Mouse (Mus musculus) erythroblast, embryonic 14.5 days (primary cell): ENCODE data around the gene Gtf2h4. TPM values are rescaled to one million over a fixed set of nuclear protein-coding genes. Genes with fewer than 3 reads are reported as not detected.

ENCODE experiments used
- H3K27me3 ChIP-seq: 2 replicates; pipeline ENCODE4 v1.6.1; 2012; ENCODE audit warnings: inconsistent platforms; ENCODE audit not compliant: control insufficient read depth
- H3K36me3 ChIP-seq: 2 replicates; pipeline ENCODE4 v1.6.1; 2012; ENCODE audit warnings: mild to moderate bottlenecking, inconsistent platforms; ENCODE audit not compliant: control insufficient read depth
- H3K4me1 ChIP-seq: 2 replicates; pipeline ENCODE4 v1.6.1; 2012; ENCODE audit warnings: inconsistent platforms; ENCODE audit not compliant: control insufficient read depth
- H3K4me3 ChIP-seq: replicated peaks from 2 replicates; pipeline ENCODE3; 2012; ENCODE audit warnings: moderate library complexity, mild to moderate bottlenecking, inconsistent platforms
- H3K9me3 ChIP-seq: 2 replicates; pipeline ENCODE4 v1.6.1; 2012; ENCODE audit warnings: low read length, inconsistent platforms, mixed read lengths; ENCODE audit not compliant: control insufficient read depth
- GATA1 ChIP-seq: IDR thresholded peaks from 2 replicates; pipeline ENCODE4 v1.6.1; 2012; ENCODE audit warnings: low read length, inconsistent platforms, mixed read lengths
- TAL1 ChIP-seq: IDR thresholded peaks from 3 replicates; pipeline ENCODE4 v1.6.1; 2012; ENCODE audit warnings: low read length, inconsistent platforms, mixed read lengths
- polyA plus RNA-seq: library from polyadenylated mRNA; stranded (reverse); fragments of >175 nt; gene quantifications from 2 replicates; pipeline ENCODE4 v1.2.3, GENCODE M21; 2012

The Gtf2h4 gene
- 1.1 and 1.3 TPM in 2 replicates for polyA plus RNA-seq

DNA sequence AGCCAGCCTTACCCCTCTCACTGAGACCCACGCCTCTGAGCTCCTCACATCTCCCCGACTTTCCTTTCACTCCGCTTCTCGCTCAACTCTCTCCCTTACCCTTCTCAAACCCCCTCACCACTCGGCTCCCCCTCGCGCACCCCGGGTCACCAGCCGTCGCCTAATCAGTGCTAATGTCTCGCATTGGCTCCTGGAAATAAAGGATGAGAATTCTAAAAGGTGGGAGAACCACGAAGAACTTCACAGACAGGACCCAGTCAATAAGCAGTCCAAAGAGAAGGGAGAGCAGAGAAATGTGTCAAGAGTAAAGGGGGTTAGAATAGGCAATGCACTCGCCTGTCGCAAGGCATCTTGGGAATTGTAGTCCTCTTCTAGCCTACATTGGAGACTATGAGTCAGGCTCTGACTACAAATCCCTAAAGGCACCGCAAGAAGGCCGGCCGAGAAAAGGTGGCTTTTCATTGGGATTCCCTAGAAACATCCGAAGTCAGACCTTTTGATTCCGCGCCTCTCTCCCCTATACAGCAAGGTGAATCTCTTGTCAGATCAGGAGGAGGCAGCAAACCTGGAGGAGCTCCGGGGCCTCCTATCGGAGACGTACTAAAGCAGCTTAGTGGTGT lies at the start of gene Gtf2h4:
Gene Gtf2h4 (minus strand): TSS at position 324 of the 620 bp plus-strand sequence.
- Histone ChIP-seq H3K4me1 (peaks cover 15% of the 10 kb centered on the region), H3K27me3 (no peaks in the 10 kb centered on the region), H3K36me3 (peaks cover 23% of the 10 kb centered on the region), H3K4me3 (peak within 1 kb of the TSS; percentile 65), H3K9me3 (no peaks in the 10 kb centered on the region)
- no peak for TF ChIP-seq TAL1
- TF ChIP-seq GATA1: no peak

- no peak overlapping the region for H3K4me3 ChIP-seq
- H3K36me3 ChIP-seq: no peaks in the 10 kb centered on the region
- peaks cover 36% of the 10 kb centered on the region for H3K27me3 ChIP-seq
- H3K4me1 ChIP-seq: peaks cover 5% of the 10 kb centered on the region
- TF ChIP-seq TAL1 (no peak), GATA1 (no peak)
- peaks cover 4% of the 10 kb centered on the region; the same call in 1 of the 2 replicates for H3K9me3 ChIP-seq
Observed at GRCm38 (mm10) chr17:35721676-35722075, 48.1 kb upstream of the Gtf2h4 start.

- H3K36me3 ChIP-seq: no peaks in the 10 kb centered on the region
- H3K4me1 ChIP-seq: no peaks in the 10 kb centered on the region; the same call in 1 of the 2 replicates
- peaks cover 34% of the 10 kb centered on the region for H3K27me3 ChIP-seq
- no peak overlapping the region for H3K4me3 ChIP-seq
- TF ChIP-seq GATA1: no peak
- TF ChIP-seq TAL1: no peak
- peaks cover 4% of the 10 kb centered on the region; the same call in 1 of the 2 replicates for H3K9me3 ChIP-seq
Observed at GRCm38 (mm10) chr17:35720340-35720727, 46.8 kb upstream of the Gtf2h4 start.

GRCm38 (mm10) chr17:35719616-35720339 lies 46.2 kb upstream of the Gtf2h4 start:
- peaks cover 4% of the 10 kb centered on the region; the same call in 1 of the 2 replicates for H3K9me3 ChIP-seq
- H3K27me3 ChIP-seq: peaks cover 28% of the 10 kb centered on the region
- TF ChIP-seq GATA1 (no peak), TAL1 (no peak)

GRCm38 (mm10) chr17:35717080-35717479 lies 43.5 kb upstream of the Gtf2h4 start:
- no peaks in the 10 kb centered on the region for H3K9me3 ChIP-seq
- H3K36me3 ChIP-seq: no peaks in the 10 kb centered on the region
- TF ChIP-seq GATA1 (no peak), TAL1 (no peak)
- H3K4me3 ChIP-seq: no peak overlapping the region
- peaks cover 12% of the 10 kb centered on the region for H3K27me3 ChIP-seq
- no peaks in the 10 kb centered on the region for H3K4me1 ChIP-seq

More at GRCm38 (mm10) chr17:35719616-35720339, 46.2 kb upstream of the Gtf2h4 start:
- H3K4me3 ChIP-seq: no peak overlapping the region
- no peaks in the 10 kb centered on the region for H3K4me1 ChIP-seq
- H3K36me3 ChIP-seq: no peaks in the 10 kb centered on the region

DNA sequence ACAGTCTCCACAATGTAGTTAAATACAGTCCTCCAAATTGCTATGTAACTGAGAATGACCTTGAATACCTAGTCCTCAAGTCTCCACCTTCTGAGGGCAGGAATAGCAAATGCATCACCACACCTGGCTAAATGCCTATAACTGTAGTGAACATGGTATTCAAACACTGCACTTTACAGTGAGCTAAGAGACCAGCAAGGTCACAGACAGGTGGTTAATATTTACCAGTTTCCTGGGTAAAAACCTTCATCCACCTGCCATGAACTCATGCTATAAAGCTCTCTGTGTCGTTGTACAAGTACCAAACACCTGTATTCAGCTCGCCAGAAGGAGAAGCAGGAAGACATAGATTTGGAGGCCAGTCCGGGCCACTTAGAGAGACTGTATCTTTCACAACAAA lies 42.6 kb upstream of the Gtf2h4 start:
- H3K36me3 ChIP-seq: no peaks in the 10 kb centered on the region

DNA sequence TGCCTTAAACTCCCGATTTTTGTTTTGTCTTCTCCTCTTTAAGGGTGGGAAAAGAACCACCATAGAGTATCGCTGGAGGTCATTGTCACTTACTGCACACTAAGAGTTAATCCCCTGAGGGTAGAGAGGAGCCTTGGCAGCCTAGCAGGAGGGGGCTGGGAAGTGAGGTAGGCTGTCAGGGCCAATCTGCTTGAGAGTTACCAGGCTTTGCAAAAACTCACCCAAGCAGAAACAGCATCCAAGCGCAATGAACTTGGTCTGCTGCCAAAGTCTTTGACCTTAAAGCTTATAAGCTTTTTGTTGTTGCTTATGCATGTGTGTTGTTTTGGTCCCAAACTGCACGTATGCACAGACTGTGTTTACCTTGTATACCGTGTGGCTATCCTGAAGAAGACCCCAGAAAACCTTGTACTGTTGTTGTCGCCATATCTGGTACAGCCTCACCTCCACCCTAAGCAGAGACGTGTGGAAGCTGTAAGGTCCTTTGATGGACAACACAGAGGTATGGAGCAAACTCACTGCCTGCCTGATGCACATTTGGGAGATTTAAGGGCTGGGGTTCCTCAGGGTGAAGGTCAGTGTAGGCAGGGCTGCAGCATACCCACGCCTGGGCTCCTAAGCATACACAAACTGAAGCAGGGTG lies 37.3 kb upstream of the Gtf2h4 start:
- TF ChIP-seq TAL1 (no peak), GATA1 (no peak)
- Histone ChIP-seq H3K27me3 (peaks cover 7% of the 10 kb centered on the region), H3K36me3 (no peaks in the 10 kb centered on the region), H3K4me1 (no peaks in the 10 kb centered on the region), H3K9me3 (no peaks in the 10 kb centered on the region), H3K4me3 (no peak overlapping the region)

More for the DNA sequence above, 42.6 kb upstream of the Gtf2h4 start:
- H3K9me3 ChIP-seq: no peaks in the 10 kb centered on the region
- H3K4me1 ChIP-seq: no peaks in the 10 kb centered on the region
- peaks cover 9% of the 10 kb centered on the region for H3K27me3 ChIP-seq
- no peak for TF ChIP-seq TAL1
- no peak for TF ChIP-seq GATA1
- H3K4me3 ChIP-seq: no peak overlapping the region

DNA sequence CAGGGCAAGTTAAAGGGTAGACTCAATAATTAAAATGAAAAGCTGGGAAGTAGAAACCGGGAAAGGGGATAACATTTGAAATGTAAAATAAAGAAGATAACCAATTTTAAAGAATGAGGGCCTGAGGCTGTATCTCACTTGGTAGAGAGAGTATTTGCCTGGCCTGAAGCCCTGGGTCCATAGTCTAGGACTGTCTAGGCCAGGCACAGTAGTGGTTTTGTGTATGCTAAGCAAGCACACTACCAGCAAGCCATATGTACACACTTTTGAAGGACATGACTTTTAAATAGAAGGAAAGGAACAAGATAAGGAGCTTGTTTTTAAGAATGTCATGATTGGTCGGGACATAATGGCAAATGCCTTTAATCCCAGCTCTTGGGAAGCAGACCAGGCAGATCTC lies 35.1 kb upstream of the Gtf2h4 start:
- Histone ChIP-seq H3K36me3 (no peaks in the 10 kb centered on the region), H3K4me3 (no peak overlapping the region), H3K4me1 (no peaks in the 10 kb centered on the region), H3K9me3 (no peaks in the 10 kb centered on the region), H3K27me3 (peaks cover 24% of the 10 kb centered on the region)
- TF ChIP-seq GATA1: no peak
- no peak for TF ChIP-seq TAL1

DNA sequence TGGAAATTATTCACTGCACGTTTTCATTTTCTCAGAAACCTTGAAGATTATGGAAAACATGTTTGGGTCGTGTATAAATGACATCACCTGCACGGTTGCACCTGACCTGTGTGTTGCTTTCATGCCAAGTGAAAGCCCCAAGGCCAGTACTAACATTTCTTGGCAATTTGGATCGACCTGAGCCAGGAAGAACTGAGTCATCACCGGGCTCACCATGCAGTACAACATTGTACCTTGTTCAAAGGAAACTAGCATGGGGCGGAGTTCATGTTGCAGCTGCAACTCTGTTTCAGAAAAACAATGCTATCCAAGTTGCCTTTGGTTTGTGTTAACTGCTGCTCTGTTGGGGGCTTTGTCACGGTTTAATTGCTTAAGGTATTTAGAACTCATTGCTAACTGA lies 34.4 kb upstream of the Gtf2h4 start:
- H3K4me1 ChIP-seq: no peaks in the 10 kb centered on the region
- no peaks in the 10 kb centered on the region for H3K36me3 ChIP-seq
- H3K27me3 ChIP-seq: peaks cover 31% of the 10 kb centered on the region
- TF ChIP-seq GATA1 (no peak), TAL1 (no peak)
- H3K4me3 ChIP-seq: no peak overlapping the region
- H3K9me3 ChIP-seq: no peaks in the 10 kb centered on the region
